Mouse (Mus musculus) liver, embryonic 14 days (tissue): ENCODE data around the gene Slc33a1. TPM values are rescaled to one million over a fixed set of nuclear protein-coding genes. Genes with fewer than 3 reads are reported as not detected.

Experiments used
- polyA plus RNA-seq: library from polyadenylated mRNA; depleted of rRNA; stranded (reverse); fragments of >200 nt; gene quantifications from 2 replicates; pipeline ENCODE4 v1.2.3, GENCODE M21; 2012; rRNA removed

The Slc33a1 gene
- polyA plus RNA-seq = 5.7 and 6.9 TPM in 2 replicates

DNA sequence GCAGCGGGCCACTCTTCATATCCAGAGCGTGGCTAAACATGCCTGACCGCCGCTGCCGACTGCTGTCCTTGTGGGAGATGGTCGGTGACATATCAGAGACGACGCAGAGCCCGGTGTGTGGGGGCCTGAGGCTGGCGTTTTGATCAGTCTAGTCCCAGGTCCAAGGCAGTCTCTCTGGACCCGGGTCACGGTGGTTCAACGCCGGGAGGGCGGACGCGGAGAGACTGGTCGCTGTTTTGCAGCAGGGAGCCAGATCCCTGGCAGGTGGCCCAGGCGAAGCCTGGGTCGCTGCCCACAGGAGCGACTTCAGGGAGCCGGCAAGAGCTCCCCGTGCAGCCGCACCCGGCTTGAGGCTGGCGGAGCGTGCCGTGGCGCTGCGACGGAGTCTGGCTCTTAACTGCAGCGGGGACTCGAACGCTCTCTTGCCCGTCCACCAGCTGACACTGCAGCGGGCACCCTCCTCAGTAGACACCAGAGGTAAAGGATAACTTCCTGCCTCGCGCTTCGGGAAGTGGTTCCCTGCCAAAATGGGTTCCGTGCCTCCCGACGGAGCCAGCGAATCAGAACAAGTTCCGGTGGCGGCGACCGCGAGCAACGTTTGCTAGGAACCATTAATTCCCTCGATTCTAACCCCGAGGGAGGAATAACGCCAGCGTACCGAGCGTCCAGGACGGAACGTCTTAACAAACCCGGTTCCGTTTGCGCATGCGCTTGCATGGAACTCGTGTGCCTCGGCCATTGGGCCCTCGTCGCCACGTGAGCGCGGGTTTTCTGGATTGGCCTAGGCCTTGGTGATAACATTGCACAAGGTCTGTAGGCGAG, at the start of gene Slc33a1:
Gene Slc33a1 (minus strand): TSS at position 669 of the 822 bp plus-strand sequence.

DNA sequence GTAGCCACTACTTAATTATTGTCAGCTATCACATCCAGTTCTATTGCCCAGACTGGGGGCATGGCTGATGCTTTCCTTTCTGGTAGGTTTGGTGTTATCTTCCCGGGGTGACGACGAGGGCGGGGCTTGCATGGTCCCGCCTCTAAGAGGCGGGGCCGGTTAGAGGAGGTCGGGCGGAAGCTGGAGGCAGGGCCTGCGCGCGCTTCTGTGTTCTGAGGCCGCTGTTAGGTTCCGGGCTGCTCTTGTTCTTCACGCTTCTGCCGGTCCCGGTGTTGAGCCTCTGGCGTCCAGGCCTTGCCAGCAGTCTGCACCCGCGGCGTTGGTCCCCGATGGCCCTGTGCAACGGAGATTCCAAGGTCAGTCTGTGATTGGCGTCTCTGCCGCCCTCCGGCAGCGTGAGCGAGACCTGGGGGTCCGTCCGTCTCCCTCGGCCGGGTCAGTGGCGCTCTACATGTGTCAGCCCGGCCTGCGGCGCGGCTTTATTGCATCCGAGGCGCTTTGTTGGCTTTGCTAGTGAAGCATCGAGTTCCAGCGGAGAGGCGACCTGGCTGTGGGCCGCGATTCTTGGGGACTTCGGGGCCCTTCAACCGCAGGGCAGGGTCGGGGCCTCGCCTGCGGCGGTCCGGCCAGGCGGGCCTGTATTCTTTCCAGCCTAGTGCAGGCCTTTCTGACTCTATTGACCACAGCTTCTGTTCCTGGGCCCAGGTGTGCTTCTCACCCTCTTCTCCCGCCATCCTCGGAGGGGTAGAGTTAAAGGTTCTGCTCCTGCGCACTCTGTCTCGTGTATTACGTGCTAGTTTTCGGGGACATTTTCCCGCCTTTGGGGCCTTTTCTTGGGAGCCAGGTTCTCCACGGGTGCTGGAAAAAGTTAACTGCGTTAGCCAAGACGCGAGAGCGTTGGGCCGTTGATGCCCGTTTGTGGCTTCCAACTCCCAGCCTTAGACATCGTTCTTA, 11.7 kb upstream of the Slc33a1 start, which contains the start of gene Gmps:
Gene Gmps (plus strand): TSS at position 152 of the 954 bp plus-strand sequence.

DNA sequence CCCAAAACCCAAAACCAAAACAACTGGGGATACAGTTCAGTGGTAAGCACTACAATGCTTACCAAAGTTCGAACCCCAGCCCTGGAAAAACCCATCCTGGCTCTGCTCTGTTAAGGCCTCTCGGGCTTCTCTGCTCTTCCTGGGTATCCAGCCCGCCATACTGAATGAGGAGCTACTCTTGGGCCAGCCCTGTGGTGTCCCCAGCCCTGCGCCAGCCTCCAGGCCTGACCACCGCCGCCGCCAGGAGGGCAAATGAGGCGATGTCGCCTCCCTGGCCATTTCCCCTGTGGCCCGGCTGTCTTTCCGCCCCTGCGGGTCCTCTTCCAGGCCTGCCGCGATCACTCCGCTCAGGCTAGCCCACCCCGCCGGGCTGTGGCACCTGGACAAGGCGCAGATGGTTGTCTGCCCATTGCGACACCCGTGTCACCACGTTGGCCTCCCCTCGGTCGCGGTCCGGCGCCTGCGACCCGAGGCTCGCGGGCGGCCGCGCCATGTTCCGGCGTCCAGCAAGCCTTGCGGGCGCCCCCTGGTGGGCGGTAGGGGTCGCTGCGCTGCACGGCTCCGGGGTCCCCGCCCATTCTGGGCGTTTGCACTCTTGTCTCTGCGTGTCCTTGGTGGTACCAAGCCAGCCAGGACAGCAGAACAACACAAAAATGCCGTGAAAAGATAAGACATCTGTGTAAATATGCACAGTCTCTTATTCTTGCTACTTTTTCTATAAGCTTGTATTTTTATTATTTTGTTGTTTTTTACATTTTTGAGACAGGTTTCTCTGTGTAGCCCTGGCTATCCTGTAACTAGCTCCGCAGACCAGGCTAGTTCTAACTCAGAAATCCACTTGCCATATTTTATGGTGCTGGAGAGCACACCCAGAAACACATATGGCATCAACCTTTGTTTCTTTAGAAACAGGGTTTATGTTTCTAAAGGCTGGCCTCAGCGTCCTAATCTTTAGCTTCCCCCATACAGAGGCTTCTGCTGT, 35.4 kb downstream of the Slc33a1 start, which contains the start of gene E130311K13Rik:
Gene E130311K13Rik (minus strand): TSS at position 595 of the 982 bp plus-strand sequence.

DNA sequence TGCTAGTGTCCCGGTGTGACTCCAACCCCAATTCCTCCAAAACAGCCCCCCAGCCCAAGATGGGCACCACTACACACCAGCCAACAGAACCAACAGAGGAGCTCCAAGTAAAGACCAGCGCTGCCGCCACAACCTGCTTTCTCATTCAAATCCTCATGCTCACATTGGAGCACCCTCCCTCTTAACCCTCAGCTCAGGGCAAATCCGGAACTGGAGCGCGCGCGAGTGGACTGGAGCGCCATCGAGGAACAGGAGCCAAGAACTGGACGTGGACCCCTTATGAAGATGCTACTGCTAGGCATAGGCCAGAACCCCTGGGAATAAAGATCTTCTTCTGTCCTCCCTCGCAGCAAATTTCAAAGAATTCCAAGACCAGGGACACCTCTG, 65.3 kb downstream of the Slc33a1 start, which contains the start of gene Plch1:
Gene Plch1 (minus strand): TSS at position 164 of the 387 bp plus-strand sequence.

Other genes with a start within 250 kb of the Slc33a1 start
- 0.10 and 0.12 TPM in 2 replicates for gene Plch1, start 65.3 kb downstream of the Slc33a1 start, polyA plus RNA-seq
- gene E130311K13Rik, start 35.3 kb downstream of the Slc33a1 start, polyA plus RNA-seq = 1.2 TPM in 2 replicates
- 7.7 and 9.5 TPM in 2 replicates for gene Gmps, start 11.3 kb upstream of the Slc33a1 start, polyA plus RNA-seq
- gene Vmn2r1, start 116.8 kb upstream of the Slc33a1 start, polyA plus RNA-seq = under 0.01 and 0.01 TPM in 2 replicates
- gene Vmn2r2, start 177.2 kb upstream of the Slc33a1 start, polyA plus RNA-seq = not detected in 2 replicates